Mouse (Mus musculus): Measurements from ENCODE around the gene Mbnl3. TPM values are rescaled to one million over a fixed set of nuclear protein-coding genes. Genes with fewer than 3 reads are reported as not detected.

Gene Mbnl3
- polyA plus RNA-seq (2017; shearing (Covaris generic)): 10 to 100 TPM; 50.5 to 63.7 TPM

DNA sequence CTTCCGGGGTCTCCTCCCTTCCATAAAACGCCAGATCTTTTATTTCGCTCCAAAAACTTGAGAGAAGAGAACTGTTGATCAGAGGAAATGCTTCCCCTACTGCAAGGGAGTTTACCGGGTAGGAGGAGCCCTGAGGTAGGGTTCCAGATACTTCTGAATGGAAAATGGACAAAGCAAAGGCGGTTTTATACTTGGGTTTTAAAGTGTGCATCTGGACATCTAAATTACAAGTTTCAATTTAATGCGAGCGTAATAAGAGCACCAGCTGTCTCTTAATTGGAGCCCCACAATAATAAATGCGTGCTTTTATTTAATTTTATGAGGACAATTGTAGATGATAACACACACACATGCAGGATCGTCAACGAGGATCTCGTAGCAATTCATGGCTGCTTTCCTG is at the start of gene Mbnl3:
Gene Mbnl3, minus strand, starts transcription at position 101 of the 400 bp plus-strand sequence.
- no peak for ATAC-seq

DNA sequence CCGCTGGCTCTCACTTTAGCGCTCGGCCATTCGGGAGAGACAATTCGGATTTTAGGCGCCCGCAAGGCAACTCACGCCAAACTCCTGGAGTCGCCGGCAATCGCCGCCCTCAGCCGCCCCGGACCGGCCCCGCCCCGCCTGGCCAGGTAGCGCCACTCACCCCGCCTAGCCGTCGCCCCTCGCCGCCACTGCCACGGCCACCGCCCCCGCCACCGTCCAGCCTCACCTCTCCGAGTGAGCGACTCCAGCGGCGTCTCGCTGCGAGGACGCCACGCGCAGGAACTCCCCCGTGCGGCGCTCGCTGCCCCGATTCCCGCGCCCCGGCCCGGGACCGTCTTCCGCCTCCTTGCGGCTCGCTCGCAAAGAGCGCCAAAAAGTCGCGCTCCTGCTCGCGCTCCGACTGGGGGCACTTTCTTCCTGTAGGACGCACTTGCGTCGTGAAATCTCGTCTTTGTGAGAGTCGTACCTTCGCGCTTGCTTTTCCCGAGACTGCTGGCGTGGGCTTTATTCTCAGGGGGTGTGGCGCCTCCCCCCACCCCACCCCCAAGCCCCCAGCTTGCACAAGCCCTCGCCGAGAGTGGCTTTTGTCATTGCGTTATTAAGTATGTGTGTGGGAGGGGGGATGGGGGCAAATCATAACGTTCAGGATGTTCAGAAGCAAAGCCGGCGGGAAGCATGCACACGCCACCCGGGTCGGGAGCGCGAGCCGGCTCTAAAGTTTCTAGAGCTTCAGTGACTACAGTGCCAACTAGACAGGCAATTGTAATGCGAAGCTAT is 596 bp downstream of the Mbnl3 start:
- peak; percentile 53 for ATAC-seq

DNA sequence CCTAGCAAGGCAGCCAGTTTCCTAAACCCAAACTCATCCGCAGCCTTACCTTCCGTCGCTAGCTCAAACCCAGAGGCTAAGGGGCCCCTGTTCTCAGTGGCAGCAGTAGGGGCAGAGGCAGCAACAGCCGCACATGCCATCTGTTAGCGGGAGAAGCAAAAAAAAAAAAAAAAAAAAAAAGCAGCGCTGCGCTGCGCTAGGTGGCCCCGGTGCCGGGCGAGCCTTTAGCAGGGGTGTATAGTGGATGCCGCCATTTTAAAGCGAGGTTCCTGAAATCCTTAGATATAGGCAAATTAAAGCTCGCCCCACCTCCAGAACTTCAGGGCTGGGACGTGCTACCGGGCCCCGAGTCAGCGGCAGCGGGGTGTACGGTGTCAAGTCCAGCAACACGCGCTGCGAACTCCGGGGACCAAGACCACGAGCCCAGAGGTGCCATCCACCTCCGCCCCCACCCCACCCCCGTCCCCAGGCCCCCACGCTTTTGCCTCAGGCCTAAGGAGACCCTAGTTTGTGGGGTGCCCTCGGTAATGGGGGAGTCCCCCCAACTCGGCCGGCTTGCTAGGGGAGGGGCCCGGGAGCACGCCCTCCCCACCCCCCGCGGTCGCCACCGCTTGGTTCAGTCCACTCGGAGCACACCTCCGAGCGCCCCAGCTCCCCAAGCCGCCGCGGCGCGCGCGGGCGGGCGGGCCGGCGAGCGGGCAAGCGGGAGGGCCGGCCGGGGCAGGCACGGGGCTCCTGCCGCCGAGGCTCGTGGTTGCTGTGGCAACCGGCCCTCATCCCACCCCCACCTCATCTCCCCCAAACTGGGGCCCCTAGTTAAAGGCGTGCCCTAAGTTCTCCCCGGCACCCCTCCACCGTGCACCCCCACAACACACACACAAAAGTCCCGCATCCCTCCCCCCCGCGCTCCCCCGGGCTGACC is 1.4 kb downstream of the Mbnl3 start:
- peak; percentile 60 for ATAC-seq

DNA sequence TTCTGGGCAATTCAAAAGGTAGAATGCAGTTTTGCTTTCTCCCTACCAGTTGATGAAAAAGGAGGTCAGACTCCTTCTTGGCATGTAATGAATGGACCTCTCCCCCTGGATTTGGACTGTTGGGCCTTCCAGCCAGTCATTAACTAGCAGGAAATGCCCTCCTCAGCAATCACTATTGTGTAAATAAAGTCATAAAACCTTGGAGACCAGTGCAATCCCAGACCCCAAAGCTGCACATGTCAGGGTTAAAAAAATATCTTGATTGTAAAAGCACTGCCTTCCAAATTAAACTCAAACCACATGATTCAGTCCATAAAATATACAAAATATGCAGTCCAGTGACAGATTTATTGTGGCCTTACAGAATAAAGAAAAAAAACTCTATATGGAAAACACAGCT is 9.3 kb downstream of the Mbnl3 start:
- no peak for ATAC-seq

DNA sequence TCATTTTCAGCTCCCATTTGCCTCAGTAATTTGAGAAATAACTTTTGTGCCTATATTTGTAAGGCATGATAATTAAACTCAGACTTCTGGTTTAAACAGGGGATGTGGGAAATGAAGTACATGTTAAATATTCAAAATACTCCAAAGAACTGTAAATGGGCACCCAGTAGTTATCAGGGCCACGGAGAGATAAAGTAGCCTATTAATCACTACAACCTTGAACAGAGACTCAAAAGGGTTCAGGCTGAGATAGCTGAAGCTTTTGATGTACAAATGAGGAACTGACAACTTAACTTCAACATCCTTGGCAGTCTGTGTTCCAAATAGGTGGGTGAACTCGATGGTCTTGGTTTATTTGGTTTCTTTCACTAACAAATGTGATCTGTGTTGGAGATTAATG is 34.4 kb downstream of the Mbnl3 start:
- no peak for ATAC-seq

DNA sequence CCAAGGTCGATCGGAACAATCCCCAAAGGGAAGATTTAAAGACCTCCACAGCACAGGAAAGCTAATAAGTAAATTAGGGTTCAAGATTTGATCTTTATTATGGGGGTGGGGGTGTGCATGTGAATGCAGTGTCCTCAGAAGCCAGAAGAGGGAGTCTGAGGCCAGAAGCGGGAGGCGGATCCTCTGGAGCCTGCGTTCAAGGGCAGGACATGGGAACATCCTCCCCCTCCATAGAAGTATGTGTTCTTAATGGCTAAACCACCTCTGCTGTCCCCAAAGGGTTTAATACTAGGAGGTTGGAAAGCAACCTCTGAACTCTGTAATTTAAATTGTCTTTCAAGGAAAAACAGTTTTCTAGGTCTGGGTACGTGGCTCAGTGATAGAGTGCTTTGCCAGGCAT is 34.9 kb downstream of the Mbnl3 start:
- ATAC-seq: peak; percentile 49

DNA sequence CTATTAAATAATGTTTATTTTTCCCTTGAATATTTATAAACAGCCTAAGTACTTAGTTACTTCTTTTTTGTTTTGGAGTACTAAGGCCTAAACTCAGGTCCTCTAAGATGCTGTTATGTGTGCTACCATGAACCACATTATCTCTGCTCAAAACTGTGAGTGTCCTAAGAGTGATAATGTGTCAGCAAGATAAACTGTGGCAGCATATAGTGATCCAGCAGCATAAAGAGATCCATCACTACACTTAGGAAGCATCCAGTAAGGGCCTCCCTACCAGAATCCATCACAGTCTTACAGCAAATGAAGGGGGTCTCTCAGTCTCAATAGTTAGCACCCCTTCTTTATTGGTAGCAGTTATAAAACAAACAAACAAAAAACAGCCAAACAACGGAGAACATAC is 35.9 kb downstream of the Mbnl3 start:
- no peak for ATAC-seq

DNA sequence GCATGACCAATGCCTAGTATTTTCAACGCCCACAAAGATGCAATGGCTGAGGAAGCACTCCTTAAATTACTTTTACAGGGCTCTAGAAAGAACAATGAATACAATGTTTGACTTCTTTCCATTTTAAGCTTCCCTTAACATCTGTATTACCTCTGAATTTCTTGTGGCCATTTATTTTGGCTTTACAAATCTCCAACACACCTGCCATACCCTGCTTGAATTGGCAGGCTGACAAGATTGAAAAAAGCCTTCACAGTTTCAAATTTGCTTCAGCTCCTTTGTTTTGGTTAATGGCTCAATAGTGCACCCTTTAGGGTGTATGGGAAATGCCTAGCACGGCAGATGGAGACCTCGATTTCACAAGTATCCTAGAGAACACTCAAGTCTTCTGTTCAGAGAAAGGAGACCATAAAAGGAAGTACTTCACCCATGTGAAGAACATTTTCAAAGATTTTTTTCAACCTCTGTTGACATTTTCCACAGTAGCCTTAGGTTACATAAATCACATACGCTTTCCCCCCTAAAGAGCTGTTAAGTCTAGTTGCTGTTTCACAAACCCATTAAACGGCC is 36.8 kb downstream of the Mbnl3 start:
- ATAC-seq: no peak

DNA sequence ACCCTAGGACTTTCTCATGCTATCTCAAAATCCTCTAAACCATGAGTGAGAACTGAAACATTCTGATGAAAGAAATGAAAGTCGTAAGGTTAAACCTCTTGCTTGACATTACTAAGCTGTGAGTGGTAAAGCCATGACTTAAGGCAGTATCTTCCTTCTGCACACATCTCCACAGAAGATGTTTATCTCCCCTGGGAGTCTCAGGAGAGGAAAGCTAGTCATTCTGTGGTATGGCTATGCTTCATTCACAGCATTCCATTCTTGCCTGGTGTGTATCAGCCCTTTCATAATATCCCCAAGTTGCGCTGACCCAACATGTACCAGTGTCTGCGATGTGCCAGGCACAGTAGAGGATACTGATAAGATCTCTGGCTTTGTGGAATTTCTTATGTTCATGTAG is 38.4 kb downstream of the Mbnl3 start:
- ATAC-seq: no peak

DNA sequence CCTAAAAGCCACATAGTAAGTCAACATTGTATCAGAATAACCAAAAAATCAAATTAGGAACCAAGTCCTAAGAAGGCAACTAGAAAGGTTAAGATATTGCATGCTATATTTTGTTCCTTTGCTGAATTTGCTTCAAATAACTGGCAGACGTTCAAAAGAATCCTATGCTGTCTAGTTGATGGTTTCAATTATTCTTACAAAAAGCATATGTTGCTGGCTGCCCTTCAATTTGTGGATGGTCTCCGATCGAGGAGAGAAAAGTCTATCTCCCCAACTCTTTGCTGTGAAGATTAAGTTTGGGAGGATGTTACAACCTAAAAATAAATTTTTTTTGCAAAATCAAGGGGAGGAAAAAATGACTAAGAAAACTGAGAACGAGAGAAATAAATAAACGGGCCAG is 41.6 kb downstream of the Mbnl3 start:
- ATAC-seq: no peak

DNA sequence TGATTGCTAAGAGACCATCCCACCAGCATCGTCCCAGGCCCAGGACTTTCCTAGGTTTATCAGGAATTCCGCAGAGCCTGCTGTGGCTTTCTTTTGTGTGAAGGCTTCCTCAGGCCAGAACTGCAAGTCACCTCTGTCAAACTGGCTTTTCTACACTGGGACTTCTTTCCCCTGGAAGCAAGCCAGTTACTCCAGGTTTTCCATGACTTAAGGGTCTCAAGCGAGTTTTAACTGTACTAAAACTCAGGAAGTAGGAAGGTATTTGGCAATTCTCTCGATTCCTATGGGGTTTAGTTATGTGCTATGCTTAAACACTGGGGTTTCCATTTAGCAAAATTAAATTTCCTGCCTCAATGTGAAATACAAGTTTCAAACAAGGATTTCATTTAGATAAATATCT is 57.9 kb downstream of the Mbnl3 start:
- no peak for ATAC-seq

DNA sequence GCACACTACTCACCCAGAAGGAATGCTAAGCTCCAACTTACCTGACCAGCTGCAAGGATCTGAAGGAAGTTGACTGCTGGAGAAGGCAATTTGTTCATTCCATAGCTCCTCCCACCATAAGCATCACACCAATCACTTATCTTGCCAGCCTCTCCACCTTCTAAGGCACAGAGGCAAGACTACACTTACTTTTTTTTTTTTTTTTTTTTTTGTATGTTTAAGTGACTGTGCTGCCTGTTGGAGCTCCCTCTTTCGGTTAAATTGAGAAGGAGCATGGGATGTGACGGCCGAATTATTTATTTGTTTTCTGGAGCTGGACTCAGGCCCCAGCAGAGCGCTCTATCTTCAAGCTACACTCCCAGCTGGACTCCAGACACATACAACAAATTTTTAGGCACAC is 60.0 kb downstream of the Mbnl3 start:
- ATAC-seq: peak; percentile 46

DNA sequence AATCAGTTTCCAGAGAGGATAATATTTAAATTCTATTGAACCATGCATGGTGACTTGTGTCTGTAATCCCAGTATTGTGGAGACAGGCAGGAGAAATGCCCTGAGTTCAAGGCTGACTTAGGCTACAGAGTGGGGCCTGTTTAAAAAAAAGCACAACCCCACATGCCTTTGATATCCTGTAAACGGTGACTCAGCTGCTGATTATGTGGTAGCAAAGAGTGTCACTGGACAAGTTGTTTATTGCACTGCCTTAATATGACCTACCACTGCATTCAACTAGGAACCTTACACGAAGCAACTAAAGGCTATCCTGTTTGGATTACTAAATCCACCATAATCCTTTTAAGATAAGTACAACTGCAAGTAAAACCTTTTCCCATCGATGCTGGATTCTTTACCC is 66.3 kb downstream of the Mbnl3 start:
- ATAC-seq: no peak

DNA sequence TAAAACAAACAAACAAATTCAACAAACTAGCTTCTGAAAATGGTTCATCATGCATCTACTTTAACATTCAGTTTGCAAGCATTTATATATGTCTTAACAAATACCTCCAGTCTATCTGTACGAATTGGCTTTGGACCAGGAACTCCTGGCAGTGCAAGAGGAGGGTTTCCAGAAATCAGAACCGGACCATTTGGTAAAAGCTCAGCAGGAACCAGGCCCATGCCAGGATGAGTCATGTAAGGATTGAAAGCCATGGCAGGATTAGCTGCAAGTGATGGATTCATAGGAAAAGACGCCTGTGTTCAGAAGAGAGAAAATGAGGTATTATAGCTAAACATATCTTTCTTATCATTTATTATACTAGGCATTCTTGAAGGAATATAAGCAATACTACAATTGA is 75.0 kb downstream of the Mbnl3 start:
- ATAC-seq: no peak

DNA sequence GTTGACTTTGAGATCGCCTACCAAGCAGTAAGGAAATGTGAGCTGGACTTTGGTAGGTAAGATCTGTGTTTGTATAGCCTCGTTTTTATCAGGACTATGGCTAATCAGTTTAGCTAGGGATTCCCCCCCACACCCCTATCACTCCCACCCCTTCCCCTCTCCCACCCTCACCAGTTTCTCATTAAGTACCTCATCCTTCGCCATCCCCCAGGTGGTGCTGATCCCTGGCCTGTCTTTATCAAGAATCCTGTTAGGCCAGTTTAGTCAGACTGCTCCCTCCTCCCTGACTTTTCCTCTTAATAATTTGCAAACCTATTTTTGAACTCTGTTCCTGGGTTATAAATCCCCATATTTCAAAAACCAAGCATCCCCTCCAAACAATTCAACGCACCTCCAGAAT is 103.6 kb downstream of the Mbnl3 start:
- no peak for ATAC-seq

DNA sequence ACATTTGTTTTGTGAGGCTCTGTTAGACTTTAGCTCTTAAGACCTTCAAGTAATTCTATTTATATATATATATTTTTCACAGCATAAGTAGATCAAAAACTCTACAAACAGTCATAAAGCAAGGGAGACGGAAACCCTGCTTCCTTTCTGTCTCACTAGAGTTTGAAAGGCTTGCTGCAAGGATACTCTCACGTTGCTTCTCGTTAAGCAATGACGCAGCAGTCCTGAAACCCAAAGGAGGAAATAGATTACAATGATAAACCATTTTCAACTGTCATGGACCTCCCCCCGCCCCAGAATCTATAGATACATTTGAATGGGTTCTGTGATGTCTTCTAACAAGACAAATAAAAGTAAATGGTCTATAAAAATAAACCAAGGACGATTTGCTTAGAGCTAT is 121.4 kb downstream of the Mbnl3 start:
- peak; percentile 49 for ATAC-seq

DNA sequence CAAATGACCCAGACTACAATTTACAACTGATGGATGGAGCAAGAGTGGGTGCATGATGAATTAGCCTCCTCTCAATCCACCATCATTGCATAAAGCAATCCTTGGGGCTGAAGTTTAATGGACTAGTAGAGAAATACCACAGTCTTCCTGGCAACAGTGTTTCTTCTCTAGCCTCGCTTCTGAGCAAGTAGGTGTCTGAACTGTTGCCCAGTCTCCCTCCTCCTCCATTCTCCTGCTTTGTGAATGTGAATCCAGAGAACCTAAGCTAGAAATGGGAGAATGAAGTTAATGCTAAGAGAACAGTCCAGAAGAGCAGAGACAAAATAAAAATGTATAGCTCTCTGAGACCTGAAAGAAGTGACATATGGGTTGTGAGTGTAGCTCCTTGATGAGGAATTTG is 122.1 kb downstream of the Mbnl3 start:
- no peak for ATAC-seq

DNA sequence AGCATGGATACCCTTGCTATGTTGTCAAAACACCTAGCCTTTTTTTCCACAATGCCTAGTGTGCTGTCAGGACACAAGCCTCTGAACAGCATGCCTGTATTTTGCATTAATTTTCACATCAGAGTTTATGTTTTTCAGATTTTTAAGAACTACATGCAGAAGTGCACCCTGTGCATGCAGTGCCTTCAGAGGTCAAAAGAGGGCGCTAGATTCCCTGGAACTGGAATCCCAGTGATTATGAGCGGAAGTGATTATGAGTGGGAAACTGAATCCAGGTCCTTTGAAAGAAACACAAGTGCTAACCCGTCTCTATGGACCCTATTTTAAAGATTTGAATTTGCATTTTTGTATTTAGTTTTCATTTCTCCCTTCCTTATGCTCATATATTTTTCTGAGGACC is 129.6 kb downstream of the Mbnl3 start:
- no peak for ATAC-seq

Other genes with a start within 250 kb of the Mbnl3 start
- 10 to 100 TPM; 22.8 to 28.2 TPM for gene Rap2c, start 188.5 kb downstream of the Mbnl3 start, polyA plus RNA-seq (2017; shearing (Covaris generic))